Mouse (Mus musculus): ENCODE data around the gene Uhrf1.

Uhrf1 gene

DNA sequence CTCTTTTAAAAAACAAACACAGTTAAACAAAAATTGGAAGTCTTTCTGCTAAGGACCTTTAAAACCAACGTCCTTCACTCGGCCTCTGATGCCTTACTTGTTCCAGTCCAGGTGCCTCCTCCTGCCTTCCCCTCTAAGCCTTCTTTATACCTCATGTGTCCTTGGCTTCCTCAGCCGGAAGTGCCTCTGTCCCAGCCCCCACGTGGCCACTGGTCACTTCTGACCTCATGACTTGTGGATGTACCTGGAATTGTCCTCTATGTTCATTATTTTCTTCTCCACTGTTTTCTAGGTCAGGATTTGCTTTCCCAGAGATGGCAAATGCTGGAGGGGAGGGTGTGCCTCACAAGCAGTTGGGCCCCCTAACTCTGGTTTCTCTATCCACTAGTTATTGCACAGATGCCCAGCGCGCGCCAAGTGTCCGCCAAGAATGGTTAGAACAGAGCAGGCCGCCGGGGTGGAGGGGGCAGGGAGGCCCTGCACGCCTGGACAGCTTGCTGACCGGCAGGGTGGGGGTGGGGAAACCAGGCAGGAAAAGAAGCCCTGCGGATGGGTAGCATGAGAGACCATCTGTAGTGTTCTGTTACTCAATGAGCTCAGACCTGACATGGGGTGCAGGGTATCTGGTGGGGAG, 641 bp upstream of the Uhrf1 start:
- DNase-seq: peak; percentile 40 to 62

DNA sequence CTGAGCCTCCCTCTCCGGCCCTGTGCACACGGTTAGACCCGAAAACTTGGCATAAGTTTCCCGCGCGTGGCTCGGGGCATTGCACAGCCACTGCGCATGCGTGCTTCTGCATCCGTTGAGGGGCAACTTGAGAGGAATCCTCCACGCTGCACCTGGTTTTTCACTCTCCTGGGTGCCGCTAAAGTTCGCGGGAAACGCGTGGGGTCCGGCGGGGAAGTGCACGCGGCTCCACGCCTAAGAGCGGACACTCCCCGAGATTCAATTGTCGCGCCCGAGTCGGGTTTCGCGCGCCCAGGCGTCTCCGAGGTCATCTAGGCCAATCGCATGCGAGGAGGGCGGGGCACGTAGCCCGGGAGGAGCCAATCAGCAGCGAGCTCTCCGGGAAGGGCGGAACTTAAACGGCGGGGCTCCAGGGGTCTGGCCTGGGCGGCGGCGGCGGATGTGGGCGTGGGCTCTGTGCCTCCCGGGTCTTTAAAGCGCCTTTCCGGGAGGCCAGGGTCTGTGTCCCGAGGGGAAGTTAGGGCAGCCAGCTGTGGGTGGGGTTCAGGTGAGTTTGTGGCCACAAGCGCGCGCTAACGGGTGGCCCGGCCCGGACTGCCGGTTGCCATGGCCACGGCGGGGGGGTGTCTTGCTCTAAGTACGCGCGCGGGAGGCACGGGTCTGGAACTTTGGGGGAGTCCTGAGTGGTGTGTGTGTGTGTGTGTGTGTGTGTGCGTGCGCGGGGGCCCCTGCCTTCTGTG, 896 bp downstream of the Uhrf1 start:
- peak; percentile 97 to 99 for DNase-seq

DNA sequence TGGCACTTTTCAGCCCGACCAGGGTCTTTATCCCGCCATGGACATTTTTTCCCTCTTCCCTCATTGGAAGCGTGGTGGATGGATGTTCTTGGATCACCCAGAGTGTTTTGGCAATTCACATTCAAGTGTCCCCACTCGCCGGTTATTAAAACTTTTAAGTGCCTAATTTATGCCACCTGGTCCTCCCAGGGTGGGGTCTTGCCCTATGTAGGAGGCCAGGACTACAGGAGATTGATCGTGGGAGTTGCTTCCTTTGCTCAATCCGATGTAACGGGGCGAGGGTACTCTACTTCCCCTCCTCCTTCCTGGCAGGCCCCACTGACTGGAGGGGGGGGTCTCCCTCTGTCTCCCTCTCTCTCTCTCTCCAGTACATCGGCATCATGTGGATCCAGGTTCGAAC, 1.6 kb downstream of the Uhrf1 start:
- DNase-seq: no peak

DNA sequence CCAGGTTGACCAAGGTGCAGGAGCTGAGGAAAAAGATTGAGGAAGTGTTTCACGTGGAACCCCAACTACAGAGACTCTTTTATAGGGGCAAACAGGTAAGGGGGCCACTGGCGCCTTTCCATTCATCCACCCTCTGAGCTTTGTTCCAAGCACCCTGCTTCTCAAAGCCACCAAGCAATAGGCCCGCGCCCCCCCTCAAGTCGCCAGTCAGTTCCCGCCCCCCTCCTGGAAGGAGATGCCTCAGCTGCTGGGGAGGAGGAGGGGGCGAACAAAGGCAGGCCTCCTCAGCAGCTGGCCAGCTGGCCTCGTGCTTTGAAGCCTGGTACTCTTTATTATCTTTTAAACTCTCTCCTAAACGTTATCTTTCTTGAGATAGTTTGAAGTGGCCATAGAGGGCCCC, 2.0 kb downstream of the Uhrf1 start:
- no peak for DNase-seq

DNA sequence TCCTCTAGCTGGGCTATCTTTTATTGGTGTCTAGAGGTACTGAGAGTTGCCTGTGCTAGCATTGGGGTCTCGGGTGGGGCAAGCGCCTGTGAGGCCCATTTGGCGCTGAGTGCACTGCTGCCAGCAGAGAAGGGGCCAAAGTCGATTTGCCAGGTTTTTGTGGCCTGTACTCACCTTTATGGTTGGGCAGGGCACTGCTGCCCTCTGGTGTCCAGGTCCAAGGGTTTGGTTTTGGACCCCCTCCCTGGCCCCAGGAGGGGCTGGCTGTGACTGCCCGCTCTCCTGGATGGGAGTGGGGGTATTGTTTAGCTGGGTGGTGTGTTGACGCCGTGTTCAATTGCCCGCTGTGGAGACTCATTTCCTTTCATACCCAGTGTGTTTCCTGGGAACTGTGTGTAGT, 2.7 kb downstream of the Uhrf1 start:
- DNase-seq: peak in 1 of 2 experiments; percentile 44

DNA sequence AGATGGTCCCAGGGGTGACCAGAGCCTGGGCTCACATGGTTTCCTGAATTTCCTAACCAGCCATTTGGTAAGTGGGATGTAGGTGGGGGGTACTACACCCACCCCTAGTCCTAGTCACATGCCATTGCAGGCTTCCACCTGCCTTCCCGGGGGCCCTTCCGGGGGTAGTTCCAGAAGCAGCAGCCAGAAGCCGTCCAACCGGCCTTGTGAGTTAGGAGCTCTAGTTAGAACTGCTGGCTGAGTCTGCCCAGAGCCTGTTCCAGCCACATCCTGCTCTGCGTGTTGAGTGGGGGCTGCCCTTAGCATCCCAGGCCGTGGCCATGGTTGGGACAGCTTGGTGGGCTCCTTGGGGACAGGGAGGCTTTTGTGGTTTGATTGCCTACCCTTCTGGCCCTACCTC, 5.0 kb downstream of the Uhrf1 start:
- DNase-seq: peak; percentile 41 to 65

DNA sequence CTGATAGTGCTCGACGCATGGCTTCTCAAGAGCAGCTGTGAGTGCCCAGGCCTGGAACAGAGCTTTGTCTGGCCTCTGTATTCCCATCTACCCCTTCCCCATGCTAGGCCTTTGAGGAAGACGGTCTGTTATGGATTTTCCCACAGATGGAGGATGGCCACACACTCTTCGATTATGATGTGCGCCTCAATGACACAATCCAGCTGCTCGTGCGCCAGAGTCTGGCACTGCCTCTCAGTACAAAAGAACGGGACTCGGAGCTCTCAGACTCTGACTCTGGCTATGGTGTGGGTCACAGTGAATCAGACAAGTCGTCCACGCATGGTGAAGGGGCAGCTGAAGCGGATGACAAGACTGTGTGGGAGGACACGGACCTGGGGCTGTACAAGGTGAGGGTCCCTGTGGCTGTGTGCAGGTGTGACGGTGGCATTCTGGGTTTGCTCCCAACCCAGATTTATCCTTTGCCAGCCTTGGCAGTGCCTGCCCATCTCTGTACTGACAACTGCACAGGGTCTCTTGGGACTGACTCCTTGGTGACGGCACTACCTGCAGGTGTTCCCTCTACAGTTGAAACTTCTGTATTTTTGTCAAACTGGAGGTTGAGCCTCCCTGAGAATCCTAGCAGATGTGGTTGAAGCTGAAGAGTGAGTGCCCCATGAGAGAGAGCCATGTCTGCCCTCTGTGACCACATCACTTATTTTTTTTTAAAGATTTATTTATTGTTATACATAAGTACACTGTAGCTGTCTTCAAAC, 6.2 kb downstream of the Uhrf1 start:
- peak; percentile 33 to 79 for DNase-seq

DNA sequence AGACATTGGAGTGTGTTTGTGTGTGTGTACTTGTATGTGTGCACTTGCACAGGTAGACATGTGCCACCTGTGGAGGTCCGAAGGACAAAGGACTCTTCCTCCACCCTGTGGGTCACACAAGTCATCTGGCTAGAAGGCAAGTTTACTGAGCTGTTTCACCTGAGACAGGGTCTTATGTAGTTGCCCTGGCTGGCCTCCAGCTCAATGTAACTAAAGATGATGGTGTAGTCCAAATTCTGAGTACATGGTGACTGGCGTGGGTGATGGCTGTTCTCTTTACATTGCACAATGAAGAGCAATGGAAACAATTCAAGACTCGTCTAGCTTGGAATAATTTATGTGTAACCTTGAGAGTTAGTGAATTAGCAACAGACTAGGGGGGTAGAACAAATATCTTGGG, 21.3 kb downstream of the Uhrf1 start:
- DNase-seq: no peak

DNA sequence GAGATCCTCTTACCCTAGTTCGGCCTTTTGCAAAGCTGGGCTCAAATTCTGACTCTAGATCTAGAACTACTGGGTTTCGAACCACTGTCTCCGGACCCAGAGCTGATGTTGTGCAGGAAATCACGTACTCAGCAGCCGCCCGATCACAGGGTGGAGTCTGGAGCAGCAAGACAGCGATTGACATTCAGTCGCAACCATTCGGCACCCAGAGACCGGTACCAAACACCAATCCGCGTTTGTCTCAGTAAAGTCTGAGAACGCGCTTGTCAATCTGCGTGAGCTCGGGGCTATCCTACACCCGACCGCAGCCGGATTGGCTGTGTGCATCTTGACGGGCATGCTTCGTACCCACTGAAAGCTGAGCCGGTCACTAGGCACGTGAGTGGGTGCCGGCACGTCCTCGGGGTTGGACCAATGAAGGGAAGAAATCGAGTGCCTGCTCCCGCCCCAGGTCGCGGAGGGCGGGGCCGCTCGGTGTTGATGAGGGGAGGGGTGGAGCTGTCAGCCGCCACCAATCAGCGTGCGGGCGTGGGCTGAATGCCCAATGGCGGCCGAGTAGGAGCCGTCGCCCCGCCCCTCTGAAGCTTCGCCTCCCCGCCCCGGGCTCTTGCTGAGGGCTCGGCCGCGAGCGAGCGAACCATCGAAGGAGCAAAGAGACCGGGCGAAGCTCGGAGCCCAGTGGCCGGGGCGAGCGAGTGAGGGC, 22.5 kb downstream of the Uhrf1 start, which contains the start of gene Kdm4b:
TSS of gene Kdm4b (plus strand) at position 613 of the 703 bp plus-strand sequence.
- DNase-seq: peak; percentile 99 to 100

DNA sequence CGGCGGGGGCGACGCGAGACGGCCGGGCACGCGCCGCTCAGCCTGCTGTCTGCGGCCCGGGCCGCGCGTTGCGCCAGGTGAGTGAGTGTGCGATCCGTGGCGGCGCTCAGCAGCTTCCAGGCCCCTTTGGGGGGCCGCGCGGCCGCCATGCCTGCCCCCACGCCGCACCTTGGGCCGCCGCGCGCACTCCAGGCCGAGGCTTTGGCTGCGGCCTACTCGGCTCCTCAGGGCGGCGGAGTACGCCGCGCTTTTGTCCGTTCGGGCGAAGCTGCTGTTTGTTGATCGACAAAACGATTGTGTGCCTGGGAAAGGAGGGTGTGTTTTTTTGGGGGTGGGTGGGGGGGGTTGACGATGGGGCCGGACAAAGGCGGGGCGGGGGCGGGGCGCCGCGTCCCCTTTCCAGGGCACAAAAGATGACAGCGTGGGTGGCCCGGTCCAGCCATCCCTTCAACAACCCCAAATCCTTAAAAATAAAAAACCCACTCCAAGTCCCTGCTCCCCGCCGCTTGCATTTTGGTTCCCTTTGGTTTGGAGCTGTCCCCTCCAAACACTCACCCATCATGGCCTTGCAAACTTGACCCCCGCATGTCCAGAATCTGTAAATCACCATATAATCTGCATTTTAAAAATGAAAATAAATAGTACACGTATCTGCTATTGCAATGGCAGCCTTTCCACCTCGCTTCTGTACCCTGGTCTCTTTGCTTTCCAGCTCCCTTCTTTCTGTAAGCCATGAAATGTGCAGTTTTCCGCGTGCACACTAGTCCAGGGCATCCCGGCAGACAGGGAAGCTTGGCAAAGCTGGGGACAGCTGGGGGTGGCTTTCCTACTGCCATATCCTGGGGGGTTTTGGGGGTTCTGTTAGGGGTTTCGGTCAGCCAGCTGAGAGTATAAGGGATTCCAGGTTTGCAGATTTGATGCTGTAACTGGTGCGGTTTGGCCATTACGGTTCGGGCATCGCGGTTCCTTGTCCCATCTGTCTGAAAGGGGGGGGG, 23.3 kb downstream of the Uhrf1 start:
- DNase-seq: no peak

DNA sequence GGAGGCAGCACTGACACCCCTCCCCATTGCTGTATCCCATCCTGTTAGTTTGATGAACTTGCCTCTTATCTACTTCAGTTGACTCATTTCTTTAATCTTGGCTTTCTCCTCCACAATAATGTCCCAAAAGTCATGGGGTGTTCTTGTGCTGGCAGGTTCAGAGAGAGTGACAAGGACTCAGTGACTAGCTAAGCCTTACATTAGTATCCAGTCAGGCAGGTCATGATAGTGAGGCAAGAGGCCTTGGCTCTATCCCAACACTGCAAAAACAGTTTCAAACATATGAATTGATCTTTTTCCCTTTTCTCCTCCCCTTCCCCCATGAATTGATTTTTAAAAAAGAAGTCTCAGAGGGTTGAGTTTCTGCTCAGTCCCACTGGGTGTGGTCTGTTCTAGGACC, 26.1 kb downstream of the Uhrf1 start:
- DNase-seq: no peak

DNA sequence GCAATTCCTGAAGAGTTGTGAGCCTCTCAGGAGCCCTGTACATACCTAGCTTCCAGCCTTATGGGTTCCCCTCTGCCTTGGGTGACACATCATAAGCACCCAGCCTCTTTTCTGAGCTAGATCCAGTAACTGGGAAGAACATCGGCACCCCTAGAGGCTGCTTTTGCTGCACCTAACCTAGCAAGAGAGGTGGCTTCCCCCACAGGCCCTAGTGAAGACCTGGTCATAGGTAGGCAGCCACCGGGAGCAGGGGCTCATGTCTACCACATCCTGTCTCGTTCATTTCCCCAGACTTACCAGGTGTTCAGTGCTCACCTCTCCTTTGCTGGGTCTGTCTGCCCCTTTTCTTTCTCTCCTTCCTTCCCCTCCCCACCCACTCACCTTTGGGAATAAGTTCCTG, 27.2 kb downstream of the Uhrf1 start:
- no peak for DNase-seq

DNA sequence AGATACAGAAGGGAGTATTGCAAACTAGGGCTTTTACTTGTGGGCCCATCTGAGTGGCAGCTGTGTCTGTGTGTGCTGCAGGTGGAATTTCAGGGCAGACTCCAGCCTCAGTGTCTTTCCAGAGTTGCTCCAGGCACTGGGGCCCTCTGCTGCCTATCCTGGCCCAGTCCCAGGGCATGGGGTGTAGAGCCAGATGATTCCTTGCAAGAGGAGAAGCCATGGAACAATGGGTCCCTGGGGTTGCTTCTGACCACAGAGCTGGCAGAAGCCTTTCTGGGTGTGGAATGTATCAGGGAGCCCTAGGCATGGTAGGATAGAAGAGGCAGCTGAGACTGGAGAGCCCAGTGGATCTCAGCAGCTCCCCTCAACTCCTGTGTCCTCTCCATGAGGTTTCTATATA, 28.1 kb downstream of the Uhrf1 start:
- no peak for DNase-seq

DNA sequence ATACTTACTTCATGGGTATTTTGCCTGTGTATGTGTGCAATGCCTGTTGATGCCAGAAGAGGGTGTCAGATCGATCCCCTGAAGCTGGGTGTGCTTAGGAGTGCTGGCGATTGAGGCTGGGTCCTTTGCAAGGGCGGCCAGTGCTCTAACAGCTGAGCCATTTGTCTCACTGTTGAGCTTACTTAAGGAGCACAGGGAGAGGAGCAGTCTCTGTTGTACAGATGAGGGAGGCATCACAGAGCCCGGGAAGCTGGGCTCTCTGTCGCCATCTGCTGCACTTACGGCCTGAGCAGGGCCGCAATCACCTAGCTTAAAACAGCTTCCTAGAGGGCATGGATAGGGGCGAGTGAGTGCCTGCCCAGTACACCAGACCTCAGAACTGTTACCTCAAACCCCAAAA, 29.9 kb downstream of the Uhrf1 start:
- DNase-seq: no peak

DNA sequence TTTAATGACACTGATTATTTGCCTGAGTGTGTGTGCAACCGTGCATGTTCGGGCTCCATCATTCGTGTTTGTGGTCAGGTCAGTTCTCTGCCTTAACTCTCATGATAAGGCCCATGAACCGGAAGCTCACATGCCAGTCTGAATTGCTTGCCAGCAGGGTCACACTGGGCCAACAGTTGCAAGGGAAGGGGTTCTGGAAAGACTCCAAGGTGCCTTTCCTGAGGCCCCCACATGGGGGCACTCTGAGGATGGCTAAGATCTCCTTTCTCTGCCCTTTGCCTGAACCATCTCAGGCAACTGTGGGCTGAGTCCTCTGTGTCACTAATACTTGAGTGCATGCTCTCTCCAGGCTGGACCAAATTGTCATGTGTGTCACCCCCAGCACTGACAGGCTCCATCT, 34.1 kb downstream of the Uhrf1 start:
- peak; percentile 73 to 74 for DNase-seq

DNA sequence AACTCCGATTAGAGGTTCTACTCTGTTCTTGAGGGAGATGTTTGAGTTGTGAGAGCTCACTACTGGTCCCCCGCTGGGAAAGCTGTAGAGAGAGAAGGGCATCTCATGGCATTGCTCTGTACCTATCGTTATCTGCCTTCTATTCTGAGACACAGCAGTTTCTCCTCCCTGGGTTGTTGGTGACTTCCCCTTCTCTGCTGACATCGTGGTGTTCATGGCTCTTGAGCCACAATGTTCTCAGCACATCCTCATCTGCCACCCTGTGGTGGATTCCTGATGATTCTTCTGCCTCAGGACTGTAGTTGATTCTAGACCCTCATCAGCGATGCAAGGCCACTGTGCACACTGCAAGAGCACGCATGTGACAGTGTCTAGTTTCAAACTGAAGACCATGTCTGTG, 34.7 kb downstream of the Uhrf1 start:
- no peak for DNase-seq

DNA sequence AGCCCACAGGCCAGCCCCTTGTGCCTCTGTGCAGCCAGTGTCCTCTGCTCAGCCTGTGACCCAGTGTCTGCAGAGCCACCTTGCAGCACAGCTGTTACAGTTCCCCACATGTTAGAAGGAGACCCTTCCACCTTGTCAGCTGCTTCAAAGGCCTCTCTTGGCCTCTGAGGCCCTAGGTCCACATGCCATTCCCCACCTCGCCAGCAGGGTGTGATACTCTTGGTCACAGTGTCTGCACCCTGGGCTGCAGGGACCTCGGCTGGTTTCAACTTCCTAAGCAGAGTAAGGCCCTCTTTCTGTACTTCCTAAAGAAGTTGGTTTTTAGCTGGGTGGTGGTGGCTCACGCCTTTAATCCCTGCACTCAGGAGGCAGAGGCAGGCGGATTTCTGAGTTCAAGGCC, 35.8 kb downstream of the Uhrf1 start:
- DNase-seq: peak; percentile 43 to 68

DNA sequence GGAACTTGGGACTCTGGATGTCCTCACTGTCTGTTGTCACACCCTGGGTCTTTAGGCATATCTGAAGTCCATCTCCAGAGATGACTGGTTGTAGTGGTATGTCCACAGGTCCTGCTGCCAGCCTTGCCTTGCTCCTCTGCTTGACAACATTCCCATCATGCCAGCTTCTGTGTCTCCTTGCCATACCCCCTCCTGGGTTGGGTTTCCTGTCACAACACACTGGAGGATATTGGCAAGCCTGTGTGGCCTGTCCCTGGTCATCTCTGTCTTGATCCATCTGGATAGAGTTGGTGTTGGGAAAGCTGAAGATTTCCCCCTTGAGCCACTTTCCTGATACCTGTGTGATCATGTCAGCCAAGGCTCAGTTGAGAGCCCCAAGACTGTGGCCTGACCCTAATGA, 37.6 kb downstream of the Uhrf1 start:
- DNase-seq: no peak

DNA sequence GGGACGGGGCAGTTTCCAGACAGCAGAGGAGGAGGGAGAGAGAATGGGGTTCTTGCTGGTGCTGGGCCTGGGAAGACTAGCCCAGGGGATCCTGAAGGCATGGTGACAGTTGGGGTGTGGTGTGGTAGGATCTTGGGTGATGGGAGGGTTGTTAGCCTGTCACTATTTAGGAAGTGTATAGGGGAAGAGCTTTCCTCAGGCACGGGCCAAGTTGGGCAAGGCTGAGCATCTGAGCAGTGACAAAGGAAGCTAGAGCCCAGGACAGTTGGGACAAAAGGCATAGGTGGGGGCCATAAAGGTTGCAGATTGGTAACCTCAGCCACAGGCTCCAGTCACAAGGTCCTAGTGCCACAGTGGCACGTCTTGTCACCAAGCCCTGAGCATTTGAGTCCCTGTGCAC, 40.3 kb downstream of the Uhrf1 start:
- no peak for DNase-seq

DNA sequence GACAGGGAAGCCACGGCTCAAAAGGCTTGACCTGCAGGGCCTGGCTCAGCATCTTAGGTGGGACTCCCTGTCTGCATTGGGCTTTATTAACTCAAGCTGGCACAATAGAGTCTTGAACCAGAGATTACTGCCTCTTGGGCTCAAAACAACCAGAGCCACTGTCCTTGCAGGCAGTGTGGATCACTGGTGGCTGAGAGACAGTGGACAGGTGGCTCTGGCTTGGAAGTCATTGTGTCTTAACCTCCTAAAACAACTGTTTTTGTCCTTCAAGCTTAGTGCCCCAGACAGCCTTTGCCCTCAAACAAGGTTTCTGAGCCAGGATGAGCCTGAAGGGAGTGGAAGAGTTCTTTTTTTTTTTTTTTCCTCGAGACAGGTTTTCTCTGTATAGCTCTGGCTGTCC, 42.2 kb downstream of the Uhrf1 start:
- no peak for DNase-seq

DNA sequence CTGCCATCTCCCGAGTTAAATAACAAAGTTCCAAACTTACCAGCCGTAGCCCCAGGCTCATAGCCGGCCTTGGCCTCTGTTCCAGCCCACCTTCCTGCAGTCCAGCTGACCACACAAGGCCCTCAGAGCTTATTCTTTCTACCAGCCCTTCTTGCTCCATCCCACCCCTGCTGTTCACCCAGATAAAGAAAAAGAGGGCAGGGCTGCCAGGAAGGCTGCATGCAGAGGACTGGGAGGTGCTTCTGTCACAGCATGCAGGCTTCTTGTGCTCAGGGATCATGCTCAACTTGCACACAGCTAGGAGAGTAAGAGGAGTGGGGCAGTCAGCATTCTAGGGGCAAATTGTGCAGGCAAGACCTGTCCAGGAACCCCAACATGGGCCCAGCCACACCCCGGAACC, 45.0 kb downstream of the Uhrf1 start:
- no peak for DNase-seq

DNA sequence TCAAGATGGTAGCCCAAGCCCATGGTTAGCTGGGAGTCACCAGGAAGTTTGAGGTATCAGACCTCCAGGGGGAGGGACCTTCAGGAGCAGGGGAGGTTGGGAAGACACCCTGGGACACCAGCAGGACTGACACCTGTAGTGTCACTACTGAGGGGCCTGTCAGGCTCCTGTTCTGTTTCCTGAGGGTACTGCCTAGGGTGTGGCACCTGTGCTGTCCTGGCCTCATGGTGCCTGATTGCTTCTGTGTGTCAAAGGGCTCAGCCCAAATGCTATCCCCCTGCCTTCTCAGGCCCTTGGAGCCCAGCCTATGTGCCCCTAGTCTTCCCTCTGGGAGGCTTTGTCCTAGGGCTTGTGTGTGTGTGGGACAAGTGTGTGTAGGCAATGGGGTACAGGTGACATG, 45.5 kb downstream of the Uhrf1 start:
- no peak for DNase-seq

Data from lung, postnatal 4 days (tissue).